Mouse (Mus musculus): Measurements from ENCODE around the gene Stk4.

The Stk4 gene

DNA sequence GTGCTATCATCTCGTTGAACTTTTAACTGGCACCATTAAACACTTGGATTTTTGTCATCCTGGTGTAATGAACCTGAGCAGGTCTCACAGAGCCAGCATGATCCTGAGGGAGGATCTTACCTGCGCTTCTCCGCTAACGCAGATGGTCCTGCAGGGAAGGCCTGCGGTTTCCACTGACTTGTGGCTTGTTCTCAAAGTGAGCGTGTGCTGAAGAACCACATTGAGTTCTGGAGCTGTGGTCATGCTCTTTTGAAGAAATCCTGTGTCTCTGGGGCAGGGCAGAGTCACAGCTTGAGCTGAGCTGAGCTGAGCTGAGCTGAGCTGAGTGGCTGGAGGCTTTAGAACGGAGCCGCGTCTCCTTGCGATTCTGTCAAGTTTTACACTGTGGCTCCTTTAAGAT lies 11.5 kb downstream of the Stk4 start:
- DNase-seq = no peak

DNA sequence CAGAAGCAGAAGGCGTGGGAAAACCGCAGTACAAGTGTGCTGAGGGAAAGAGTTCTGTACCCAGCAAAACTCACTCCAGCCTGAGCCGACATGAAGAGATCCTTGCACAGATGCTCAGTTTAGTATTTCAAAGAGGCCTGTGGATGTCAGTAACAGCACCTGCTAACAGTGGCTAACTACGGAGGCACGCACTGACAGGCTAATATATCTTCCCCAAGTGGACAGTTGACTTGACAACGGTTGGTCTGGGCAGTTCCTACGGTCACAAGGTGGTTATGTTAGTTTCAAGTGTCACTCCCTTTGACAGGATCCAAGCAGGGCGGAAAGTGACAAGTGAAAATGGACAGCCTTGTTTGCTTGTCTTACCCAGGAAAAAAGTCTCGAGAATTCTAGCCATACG lies 12.1 kb downstream of the Stk4 start:
- DNase-seq = no peak

DNA sequence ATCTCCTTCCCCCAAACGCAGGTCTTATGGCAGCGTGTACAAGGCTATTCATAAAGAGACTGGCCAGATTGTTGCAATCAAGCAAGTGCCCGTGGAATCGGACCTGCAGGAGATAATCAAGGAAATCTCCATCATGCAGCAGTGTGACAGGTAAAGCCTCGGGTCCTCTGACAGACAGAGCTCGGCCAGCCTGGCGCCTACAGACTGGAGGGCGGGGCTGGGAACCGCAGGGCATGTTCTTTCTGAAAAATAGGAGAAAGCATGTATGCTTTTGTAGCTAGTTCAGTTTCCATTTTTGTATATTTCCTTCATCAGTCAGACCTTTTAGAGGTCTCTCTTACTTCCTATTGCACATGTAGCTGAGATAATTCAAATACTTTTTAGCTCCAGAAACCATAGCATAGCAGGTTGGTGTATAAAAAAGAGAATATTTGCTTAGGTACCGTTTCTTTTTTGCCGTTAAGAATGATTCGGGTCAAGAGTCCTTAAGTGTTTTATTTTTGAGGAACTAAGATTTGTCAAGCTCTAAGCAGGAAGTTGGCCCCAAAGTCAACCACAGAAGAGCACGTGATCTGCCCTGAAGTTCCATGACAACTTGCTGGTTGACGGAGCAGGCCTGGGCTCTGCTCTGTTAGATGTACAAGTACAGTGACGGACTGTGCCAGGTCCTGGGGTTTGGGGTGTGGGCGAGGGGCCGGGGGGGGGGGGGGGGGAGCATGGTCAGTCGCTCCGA lies 13.7 kb downstream of the Stk4 start:
- no peak for DNase-seq

DNA sequence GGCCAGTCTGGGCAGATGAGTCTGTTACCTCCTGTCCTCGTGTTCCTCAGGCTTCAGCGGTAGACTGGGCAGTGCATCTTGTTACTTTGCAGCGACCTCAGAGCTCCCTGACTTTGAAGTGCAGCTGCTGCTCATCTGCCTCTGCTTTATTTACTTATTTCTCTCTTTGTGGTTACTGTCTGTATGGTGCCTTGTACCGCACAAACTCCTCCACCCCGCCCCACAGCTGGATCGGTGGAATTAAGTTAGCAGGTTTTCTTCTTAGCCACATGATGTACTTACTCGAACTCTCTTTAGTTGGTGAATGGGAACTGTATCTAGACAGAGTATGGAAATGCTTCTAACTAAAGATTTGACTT lies 14.2 kb downstream of the Stk4 start:
- DNase-seq = no peak

DNA sequence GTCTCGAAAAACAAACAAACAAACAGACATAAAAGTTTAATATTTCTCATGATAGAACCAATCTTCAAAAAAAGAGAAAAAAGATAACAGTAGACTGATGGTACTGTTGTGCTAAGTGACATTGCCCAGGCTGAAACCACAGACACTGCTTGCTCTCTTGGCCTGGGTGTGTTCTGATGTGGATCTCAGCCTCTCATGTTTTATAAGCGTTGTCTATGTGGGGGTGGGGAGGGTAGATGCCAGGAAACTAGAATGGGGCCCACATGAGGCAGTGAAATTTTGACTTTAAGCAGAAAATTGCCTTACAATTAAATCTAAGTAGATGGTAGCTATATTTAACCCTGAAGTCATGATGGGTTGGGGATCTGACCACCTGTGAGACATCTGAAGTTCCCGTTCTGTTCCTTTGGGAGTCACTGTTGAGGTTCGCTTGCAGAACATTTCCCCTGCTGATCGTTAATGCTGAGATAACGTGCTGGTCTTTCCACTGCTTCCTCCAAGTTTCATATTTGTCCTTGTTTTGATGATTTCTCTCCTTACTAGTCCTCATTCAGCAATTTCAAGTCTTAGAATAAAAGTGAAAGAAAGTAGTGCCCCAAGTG lies 17.4 kb downstream of the Stk4 start:
- no peak for DNase-seq

DNA sequence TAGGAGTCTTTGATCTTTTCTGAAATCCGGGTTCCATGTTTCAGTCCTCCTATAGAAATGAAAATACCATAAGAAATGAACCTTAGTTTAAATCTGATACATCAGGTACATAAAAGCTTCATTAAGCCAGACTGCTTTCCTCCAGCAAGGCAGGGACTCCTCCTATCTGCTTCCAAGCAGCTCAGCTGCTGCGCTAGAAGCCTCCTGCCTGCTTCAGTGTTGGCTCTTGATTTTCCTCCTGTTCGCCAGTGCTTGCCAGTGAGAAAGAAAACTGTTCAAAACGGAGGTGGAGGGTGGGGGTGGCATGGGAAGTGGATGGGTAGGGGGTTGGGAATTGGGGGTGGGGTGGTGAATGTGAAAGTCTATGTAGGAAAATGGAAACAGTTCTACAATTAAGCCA lies 19.4 kb downstream of the Stk4 start:
- DNase-seq = no peak

DNA sequence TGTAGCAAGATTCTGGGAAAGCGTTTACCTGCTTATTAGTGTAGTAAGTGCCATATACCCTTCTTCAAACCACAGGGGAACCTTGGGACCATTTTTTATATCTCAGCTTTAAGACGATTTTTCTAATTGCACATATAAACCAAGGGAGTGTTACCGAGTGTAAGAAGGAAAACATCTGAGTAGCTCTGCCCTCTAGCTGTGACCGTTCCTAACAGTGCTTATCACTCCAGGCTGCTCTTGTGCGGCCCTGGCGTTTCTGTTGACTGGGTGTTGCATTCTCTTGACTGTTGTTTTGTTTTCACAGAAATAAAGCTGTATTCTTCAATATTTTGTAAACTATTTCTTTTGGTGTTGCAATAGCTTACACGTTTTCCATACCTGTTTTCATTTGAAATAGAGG lies 24.0 kb downstream of the Stk4 start:
- DNase-seq = no peak

DNA sequence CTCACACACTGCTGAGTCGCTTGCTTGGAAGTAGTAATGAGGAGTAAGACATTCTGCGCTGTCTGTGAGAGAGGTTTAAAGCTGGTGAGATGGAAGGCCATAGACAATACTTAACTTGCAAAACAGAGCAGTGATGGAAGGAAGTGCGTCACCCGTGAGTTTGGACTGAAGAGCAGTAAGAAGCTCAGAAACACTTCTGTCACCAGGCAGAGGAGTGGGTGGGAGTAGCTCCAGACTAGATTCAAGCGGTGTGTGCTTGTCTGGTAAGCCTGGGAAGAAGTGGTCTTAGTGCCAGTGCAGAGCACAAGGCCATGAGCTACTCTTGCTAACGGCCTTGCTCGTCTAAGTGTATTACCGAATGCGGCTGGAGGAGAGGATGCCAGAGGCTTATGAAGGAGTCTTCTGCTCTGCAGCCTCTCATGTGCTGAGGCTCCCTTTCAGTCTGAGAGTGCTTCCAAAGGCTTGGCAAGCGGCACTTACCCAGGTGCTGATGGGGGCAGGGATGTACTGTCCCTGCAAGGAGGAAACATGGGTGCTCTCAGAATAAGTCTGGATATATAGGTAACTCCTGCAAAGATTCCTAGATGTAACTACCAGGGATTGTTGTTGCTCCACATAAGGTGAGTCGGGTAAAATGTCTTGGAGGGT lies 28.6 kb downstream of the Stk4 start:
- peak; percentile 75 to 78 for DNase-seq

DNA sequence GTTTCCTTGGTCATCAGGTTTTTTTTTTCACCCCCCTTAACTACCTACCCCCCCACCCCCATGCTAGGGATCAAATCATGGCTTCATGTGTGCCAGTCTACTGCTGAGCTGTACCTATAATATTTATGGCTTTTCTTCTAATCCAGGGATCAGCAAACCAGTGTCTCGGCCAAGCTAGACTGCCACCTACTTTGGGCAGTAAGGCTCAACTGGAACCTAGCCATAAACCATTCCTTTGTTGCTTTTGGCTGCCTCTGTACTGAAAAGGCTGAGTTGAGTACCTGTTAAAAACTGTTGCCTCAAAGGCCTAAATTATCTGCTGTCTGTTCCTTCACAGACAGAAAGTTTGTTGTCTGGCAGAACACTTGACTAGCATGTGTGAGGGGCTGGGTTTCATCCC lies 31.8 kb downstream of the Stk4 start:
- no peak for DNase-seq

DNA sequence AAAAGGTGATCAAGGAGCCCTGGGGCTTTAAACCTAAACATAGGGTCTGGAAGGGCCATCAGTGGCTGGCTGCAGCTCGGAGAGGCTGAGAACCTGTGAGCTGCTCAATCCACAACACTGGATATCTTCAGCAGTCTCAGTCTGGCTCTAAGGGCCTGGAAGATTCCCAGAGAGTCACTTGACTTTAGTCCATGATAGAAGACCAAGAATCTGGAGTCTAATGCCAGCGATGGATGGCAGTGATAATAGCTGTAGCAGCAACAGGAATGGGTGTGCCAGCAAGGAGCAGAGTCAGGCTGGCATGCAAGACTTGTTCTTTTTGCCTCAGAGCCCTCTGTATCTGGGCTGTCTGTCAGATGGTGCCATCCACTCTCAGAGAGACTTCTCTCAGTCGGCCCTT lies 32.2 kb downstream of the Stk4 start:
- no peak for DNase-seq

DNA sequence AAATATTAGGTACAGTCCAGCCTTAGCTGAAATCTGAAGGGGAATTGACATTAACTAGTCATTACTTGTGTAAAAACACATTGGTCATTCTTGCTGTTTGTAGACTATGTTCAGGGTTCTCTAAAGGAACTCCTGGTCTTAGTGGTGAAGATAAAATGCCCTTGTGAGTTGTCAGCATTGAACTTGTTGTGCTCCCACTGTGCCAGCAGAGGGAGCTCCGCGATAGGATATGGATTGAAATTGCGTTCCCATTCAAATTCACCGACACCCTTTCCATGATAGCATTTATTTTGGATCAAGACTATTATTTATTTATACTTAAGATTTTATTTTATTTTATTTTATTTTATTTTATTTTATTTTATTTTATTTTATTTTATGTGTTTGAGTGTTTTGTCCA lies 33.4 kb downstream of the Stk4 start:
- peak; percentile 84 for DNase-seq

DNA sequence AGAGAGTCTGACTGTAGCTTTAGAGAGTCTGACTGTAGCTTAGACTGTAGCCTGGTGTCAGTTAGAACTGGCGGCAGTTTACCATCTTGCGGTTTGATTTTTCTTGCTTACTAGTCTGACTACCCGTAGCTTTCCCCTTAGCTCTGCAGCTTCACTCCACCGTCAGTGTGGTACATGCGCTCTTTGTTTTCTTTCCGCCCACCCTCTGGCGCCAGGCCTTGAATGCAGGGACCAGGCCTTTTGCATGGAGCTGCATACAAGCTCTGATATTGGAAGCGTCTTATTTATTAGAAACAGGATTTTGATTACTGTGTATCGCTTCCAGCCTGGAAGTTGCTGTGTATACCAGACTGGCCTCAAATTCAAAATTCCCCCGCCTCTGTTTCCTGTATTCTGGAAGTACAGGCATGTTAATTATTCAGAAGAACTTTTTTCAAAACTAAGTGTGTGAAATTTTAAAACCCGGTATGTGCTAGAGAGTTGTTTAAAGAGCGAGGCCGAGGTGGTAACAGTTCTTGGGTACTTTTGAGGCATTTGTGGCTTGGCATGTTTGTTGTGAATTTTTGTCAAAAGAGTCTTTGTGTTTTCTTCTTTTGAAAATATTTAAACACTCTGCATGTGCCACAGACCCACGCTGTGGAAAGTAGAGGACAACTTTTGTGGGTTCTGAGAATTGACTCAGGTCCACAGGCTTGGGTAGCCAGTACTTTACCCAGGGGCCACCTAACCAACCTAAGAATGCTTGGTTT lies 36.3 kb downstream of the Stk4 start:
- no peak for DNase-seq

DNA sequence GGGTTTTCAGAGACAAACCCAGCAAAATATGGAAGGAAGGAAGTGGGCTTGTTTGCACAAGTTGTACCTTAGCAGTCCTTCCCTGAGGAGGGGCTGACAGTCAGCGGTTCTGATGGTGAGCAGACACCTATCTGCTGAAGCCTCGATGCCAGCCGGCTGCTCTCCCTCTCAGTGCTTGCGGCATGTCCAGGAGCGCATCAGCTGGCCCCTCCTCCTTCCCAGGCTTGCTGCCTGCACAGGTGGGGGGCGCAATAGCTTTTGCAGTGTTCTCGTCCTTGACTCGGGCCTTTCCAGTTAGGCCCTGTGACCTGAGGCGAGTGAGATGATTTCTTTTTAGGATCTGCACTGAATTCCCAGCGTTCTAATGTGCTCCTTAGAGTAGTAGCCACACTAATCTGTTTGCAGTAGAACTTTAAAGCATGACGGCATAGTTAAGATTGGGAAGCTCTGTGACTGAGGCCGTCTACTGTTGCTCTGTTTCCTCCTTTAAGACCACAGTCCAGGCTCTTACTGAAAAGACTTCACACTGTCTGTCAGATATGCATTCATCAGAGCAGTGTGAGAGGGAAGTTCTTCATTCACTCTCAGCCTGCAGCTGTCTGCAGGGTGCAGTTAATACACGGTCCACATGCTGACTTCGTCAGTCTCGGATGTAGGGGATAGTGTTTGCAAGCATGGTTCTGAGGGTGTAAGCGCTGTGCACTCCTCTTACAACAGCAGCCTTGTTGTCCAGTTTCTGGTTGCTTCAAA lies 37.2 kb downstream of the Stk4 start:
- DNase-seq = no peak

DNA sequence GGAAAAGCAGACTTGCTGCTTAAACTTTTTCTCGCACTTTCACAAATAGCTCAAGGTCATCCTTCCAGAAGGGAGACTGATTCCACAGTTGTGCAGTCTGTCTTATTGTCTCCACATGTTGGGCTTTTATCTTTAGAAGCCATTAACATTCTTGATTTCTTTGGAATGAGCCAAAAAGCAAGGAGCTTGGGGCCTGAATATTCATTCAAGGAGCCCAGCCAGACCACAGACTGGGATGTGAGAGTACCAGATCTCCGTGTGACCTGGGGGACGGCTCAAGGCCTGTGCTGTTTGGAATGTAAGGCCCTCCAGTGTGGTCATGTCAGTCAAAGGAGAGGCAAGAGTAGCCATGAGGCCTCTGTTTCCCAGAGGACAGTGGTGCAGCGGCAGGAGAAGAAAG lies 38.4 kb downstream of the Stk4 start:
- no peak for DNase-seq

DNA sequence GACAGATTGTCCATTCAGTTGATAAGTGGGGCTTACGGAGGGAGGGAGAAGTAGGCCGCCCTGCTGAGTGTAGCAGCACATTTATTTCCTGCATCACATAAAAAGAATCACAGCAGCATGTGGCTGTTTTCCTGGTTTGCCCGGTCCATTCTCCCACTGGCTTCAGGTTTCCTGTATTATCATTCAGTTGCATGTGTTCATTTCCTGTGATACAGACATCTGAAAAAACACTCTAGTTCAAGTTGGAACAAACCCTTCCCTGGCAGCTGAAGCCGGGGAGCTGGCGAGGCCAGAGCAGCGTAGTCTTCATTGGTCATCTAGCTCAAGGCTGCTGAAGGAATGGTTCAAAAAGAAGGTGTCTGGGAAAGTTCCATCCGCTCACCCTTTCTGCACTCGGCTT lies 41.4 kb downstream of the Stk4 start:
- no peak for DNase-seq

DNA sequence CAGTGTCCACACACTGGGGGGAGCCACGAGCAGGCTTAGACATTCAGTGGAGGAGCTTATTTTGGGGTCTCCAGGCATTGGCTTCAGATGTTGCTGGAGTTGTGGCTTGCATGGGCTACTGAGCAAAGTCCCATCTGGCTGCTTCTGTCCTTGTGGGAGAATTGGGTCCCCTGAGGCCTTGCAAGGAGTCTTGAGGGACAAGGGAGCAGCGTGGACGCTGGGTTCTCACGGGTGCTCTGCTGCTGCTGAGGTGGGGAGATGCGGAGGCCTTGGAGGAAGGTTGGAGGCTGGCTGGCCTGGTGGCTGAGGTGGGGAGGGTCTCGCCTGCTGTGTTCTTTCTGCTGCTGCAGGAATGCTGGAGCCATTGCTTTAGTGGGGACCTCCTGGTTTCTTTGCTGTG lies 43.9 kb downstream of the Stk4 start:
- no peak for DNase-seq

DNA sequence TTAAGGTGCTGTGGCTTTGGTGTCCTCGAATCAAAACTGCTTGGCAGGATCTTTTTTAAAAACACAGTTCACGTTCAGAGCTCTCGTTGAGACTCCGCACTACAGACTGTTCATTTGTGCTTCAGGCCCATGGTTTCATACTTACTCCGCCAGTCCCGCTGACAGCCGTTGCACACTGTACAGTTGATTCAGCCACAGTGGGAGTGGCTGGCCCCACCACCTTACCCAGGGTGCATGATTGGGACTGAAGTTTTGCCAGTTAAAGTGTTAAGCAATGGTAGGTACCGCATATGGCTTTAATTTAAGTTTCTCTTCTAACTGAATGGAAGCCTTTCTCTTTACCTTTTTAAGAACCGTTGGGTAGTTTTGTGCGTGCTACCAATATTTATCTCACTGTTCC lies 45.4 kb downstream of the Stk4 start:
- DNase-seq = no peak

DNA sequence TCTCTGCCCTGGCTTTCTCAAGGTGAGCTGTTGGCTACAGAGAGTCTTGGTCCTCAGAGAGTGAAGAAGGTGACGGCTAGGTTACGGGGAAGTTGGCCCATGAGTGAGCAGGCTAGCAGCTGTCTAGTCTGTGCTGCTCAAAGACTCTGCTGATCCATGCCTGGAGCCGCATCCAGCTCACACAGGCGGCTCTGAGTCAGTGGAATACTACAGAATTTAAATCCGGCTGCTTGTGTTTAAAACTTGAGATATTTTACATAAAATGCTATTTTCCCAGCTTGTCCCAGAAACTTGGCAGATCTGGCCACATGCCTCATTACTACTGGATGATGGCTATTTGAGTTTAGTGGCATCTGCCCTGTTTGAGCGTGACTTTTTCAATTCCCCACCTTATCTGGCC lies 49.4 kb downstream of the Stk4 start:
- no peak for DNase-seq

DNA sequence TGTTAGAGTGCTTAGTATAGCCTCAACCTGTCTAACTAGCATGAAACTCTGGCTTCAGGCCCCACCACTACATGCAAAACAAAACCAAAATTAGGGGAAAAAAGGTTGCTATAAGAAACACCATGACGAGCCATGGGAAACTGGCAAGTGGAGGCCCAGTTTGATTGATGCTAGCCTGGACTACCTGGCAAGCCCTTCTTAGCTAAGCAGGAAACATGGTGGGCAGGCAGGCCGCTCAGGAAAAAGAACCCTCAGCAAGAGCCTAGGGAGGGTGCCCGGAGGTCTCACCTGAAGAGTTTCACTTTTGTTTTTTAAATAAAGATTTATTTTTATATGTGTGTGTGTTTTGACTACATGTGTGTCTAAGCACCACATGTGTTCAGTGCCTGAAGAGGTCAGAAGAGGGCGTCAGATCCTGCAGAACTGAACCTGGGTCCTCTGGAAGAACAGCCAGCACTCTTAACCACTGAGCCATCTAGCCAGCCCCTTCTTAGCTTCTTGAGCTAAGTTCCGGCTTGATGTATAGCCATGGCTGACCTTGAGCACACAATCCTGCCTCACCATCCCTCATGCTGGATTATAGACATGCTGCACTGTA lies 53.1 kb downstream of the Stk4 start:
- no peak for DNase-seq

DNA sequence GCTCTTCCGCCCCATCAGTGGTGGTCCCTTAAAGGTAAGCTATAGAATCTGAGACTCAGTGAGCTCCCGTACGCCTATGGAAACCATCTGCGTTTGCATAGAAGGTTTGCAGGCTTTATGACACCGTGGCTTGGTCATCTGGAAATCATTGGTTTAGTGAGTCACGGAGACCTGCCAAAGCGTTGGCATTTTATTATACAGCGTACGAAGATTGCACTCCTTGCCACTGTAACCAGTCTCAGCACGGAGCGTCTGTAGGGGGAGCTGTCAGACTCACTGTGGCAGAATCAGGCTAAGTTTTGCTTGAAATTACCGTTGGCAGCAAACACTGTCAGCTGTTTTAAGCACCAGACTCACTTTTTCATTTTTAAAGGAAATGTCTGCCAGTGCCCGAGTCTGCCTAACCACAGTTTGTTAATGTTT lies 56.4 kb downstream of the Stk4 start:
- peak; percentile 50 to 59 for DNase-seq

DNA sequence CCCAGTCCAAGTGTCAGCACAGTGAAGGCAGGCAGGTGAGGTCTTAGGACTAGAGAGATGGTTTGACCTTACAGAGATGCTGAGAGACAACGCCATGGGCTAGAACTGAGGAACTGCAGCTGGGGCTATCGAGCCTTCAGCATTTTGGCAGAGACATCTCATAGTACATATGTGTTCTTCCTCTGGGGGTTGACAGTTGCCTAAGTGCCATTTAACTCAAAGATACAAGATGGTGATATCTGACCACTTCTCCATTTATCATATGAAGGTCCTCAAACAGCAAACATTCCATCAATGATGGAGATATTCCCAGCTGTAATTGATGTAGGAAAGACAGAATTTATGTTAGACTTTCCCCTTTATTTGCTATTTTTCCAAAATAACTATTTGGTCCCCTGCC lies 57.2 kb downstream of the Stk4 start:
- no peak for DNase-seq

DNA sequence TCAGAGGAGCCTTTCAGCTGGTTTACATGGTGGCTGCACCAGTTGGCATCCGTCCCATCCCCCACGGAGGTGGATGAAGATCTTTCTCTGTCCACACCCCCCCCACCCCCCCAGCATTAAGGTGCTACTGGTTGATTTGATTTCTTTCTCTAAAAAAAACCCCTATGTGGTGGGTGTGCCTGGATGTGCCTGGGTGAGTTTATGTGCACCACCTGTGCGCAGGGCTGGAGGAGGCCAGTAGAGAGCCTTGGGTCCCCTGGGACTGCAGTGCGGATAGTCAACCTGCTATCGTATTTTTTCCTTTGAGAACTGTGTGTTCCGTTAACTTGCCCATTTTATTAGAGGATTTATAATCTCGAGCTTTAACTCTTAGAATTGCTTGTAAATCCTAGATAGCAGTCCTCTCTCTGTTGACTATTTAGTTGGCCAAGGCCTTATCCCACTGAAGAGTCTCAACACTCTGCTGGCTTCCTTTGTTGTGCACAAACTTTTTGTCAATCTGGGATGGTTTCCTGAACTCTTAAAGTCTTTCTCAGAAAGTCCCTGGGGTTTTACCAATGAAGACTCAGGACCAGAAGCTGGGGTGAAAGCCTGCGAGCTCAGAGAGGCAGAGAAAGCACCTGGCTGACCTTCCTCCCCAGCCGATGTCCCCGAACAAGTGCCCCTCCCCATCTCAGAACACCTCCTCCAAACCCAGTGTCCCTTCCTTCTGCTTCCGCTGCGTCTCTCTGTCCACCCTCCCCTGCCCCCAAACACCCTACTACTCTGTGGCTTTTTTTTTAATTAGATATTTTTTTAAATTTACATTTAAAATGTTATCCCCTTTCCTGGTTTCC lies 58.7 kb downstream of the Stk4 start:
- DNase-seq = peak in 1 of 2 experiments; percentile 35

Data from cerebellum, postnatal 14 days (tissue).